Mouse (Mus musculus) intestine, embryonic 14.5 days (tissue): ENCODE results near the gene Sec31a. TPM values are rescaled to one million over a fixed set of nuclear protein-coding genes. Genes with fewer than 3 reads are reported as not detected.

Source experiments
- ATAC-seq: fragments of 200-750 bp; cut with Nextera tagmentation; replicated peaks from 2 replicates; pipeline ENCODE4 v1.8.0; 2017; ENCODE audit warnings: low read depth, moderate number of reproducible peaks, moderate TSS enrichment, moderate library complexity; ENCODE audit not compliant: low FRiP score, low TSS enrichment
- DNase-seq: peaks from one replicate; pipeline ENCODE4 v3.0.0-alpha.2; 2018; ENCODE audit warnings: low spot score
- H3K27ac ChIP-seq: fragments of 300-500 bp; sonication (generic); 2 replicates; pipeline ENCODE4 v1.5.1; 2014; ENCODE audit warnings: low read depth, mild to moderate bottlenecking, control low read depth
- H3K27me3 ChIP-seq: fragments of 300-500 bp; sonication (generic); replicated peaks from 2 replicates; pipeline ENCODE4 v1.6.1; 2014; ENCODE audit warnings: low read length, control low read depth; ENCODE audit not compliant: control insufficient read depth, insufficient read depth
- H3K36me3 ChIP-seq: fragments of 300-500 bp; sonication (generic); 2 replicates; pipeline ENCODE4 v1.6.1; 2014; ENCODE audit warnings: low read length, control low read depth; ENCODE audit not compliant: control insufficient read depth, insufficient read depth
- H3K4me1 ChIP-seq: fragments of 300-500 bp; sonication (generic); replicated peaks from 2 replicates; pipeline ENCODE4 v1.6.1; 2014; ENCODE audit warnings: low read length, control low read depth, mixed read lengths; ENCODE audit not compliant: control insufficient read depth, insufficient read depth
- H3K4me2 ChIP-seq: fragments of 300-500 bp; sonication (generic); 2 replicates; pipeline ENCODE4 v1.6.1; 2014; ENCODE audit warnings: low read length
- H3K4me3 ChIP-seq: fragments of 300-500 bp; sonication (generic); 2 replicates; pipeline ENCODE4 v1.5.1; 2014; ENCODE audit warnings: low read depth, low read length, control low read depth, mixed read lengths
- H3K9ac ChIP-seq: fragments of 300-500 bp; sonication (generic); 2 replicates; pipeline ENCODE4 v1.6.1; 2014; ENCODE audit warnings: mild to moderate bottlenecking, low read length
- H3K9me3 ChIP-seq: fragments of 300-500 bp; sonication (generic); 2 replicates; pipeline ENCODE4 v1.6.1; 2016; ENCODE audit warnings: low read length, control low read depth; ENCODE audit not compliant: control insufficient read depth
- WGBS: fragments of 180-500 bp; shearing (Covaris S2); extraction: QIAGEN DNeasy Blood & Tissue Kit; methylation state at CpG from one replicate; pipeline ENCODE4 v1.1.7; 2014; 5-methylcytosine and 5-hydroxymethylcytosine counted together
- polyA plus RNA-seq: library from polyadenylated mRNA; unstranded; fragments of >200 nt; fragmentation: Nextera tagmentation; extraction: Ambion mirVana; gene quantifications from 2 replicates; pipeline ENCODE4 v1.2.1, GENCODE M21; 2014

Sec31a gene
- polyA plus RNA-seq, 1 experiment from 2014 or later: 170 TPM

GRCm38 (mm10) chr5:100350907-100351456 lies 65.1 kb downstream of the Sec31a start:
- DNase-seq (no peak), ATAC-seq (peak; percentile 25; the same call in 1 of the 2 replicates)
- no peak overlapping the region for H3K27ac ChIP-seq
- no peak overlapping the region for H3K9ac ChIP-seq
- no peak overlapping the region for H3K4me3 ChIP-seq
- H3K4me2 ChIP-seq: no peak overlapping the region
- WGBS: 99% methylated on average over 8 of the region's 8 CpGs
- H3K4me1 ChIP-seq: peaks cover 4% of the 10 kb centered on the region
- H3K27me3 ChIP-seq: no peaks in the 10 kb centered on the region
- H3K9me3 ChIP-seq: no peaks in the 10 kb centered on the region
- H3K36me3 ChIP-seq: no peaks in the 10 kb centered on the region

GRCm38 (mm10) chr5:100349287-100350215 lies 66.5 kb downstream of the Sec31a start:
- no peak for ATAC-seq
- whole genome bisulfite sequencing: 70% methylated on average over 10 of the region's 10 CpGs
- Histone ChIP-seq H3K9me3 (no peaks in the 10 kb centered on the region), H3K4me2 (no peak overlapping the region), H3K36me3 (no peaks in the 10 kb centered on the region), H3K4me3 (no peak overlapping the region), H3K27ac (no peak overlapping the region), H3K9ac (no peak overlapping the region), H3K27me3 (no peaks in the 10 kb centered on the region), H3K4me1 (peaks cover 4% of the 10 kb centered on the region)
- no peak for DNase-seq

DNA sequence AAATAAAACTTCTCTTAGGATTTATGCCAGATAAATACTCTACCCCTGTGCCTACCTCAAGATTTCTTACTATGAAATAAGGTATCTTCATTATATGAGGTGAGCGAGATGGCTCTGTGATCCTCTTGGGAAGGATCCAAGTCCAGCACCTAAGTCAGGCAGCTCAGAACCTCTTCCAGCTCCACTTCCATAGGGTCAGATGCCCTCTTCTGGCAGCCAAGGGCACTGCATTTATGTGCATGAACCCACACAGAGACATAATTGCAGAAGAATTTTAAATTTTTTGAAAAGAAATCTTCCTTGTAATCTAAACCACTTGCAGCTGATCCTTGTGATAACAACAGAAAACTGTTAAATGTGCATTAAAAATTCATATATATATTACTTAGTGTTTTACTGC lies 70.9 kb downstream of the Sec31a start:
- no peak overlapping the region for H3K4me2 ChIP-seq
- WGBS: 91% methylated on average over 1 of the region's 1 CpGs
- no peaks in the 10 kb centered on the region for H3K4me1 ChIP-seq
- ATAC-seq: no peak
- no peaks in the 10 kb centered on the region for H3K36me3 ChIP-seq
- no peak overlapping the region for H3K4me3 ChIP-seq
- H3K27me3 ChIP-seq: no peaks in the 10 kb centered on the region
- no peak for DNase-seq
- no peak overlapping the region for H3K9ac ChIP-seq
- H3K27ac ChIP-seq: no peak overlapping the region
- H3K9me3 ChIP-seq: no peaks in the 10 kb centered on the region

DNA sequence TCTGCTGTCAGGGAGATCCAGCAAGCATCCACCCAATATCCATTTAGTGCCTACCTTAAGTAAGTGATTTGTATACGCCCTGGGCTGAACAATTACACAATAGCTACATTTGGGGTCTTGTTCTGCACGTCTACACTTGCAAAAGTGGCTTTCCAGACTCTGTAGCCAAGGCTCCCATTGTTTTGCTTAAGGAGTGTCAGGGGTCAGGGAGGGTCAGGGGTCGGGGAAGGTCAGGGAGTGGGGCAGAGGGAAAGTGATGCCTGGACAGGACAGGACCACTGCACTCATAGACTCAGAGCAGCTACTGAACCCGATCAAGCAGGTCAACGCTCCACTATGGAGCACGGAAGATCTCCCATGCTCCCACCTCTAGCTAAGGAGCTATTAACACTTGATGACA lies 72.9 kb downstream of the Sec31a start:
- Histone ChIP-seq H3K36me3 (no peaks in the 10 kb centered on the region), H3K4me1 (no peaks in the 10 kb centered on the region), H3K4me2 (no peak overlapping the region), H3K9me3 (no peaks in the 10 kb centered on the region), H3K9ac (no peak overlapping the region), H3K27ac (no peak overlapping the region), H3K4me3 (no peak overlapping the region), H3K27me3 (no peaks in the 10 kb centered on the region)
- ATAC-seq (no peak), DNase-seq (no peak)
- 40% methylated on average over 6 of the region's 6 CpGs for WGBS

- Histone ChIP-seq H3K4me1 (no peaks in the 10 kb centered on the region), H3K36me3 (no peaks in the 10 kb centered on the region), H3K9me3 (no peaks in the 10 kb centered on the region), H3K4me2 (no peak overlapping the region), H3K27ac (no peak overlapping the region), H3K9ac (no peak overlapping the region), H3K27me3 (no peaks in the 10 kb centered on the region), H3K4me3 (no peak overlapping the region)
- ATAC-seq: no peak
- WGBS: 83% methylated on average over 6 of the region's 6 CpGs
- no peak for DNase-seq
Observed at GRCm38 (mm10) chr5:100342422-100342821, 73.6 kb downstream of the Sec31a start.

- H3K9ac ChIP-seq: no peak overlapping the region
- no peaks in the 10 kb centered on the region for H3K27me3 ChIP-seq
- ATAC-seq (no peak), DNase-seq (no peak)
- WGBS: 86% methylated on average over 7 of the region's 7 CpGs
- H3K9me3 ChIP-seq: no peaks in the 10 kb centered on the region
- H3K4me2 ChIP-seq: no peak overlapping the region
- H3K4me1 ChIP-seq: no peaks in the 10 kb centered on the region
- H3K36me3 ChIP-seq: no peaks in the 10 kb centered on the region
- no peak overlapping the region for H3K27ac ChIP-seq
- no peak overlapping the region for H3K4me3 ChIP-seq
Observed at GRCm38 (mm10) chr5:100341042-100341441, 75.0 kb downstream of the Sec31a start.

DNA sequence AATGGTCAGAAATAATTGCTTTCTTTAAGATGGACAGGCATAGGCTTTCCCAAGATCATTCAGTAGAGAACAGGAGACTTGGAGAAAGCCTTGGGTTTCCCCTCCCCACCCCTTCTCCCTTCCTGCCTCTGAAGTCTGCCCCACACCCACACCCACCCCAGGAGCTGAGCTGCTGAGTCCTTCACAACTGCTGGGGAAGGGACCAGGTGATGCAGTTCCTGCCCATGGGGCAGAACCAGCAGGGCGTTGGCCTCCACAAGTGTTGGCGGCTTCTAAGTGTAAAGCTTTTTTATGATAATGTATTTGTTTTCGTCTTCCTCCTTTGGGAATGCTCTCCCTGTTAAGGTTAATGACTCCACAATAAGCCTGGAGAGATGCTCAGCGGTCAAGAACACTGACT lies 78.2 kb downstream of the Sec31a start:
- 86% methylated on average over 4 of the region's 4 CpGs for WGBS
- ATAC-seq (no peak), DNase-seq (no peak)
- no peak overlapping the region for H3K4me3 ChIP-seq
- no peak overlapping the region for H3K27ac ChIP-seq
- H3K9ac ChIP-seq: no peak overlapping the region
- no peaks in the 10 kb centered on the region for H3K4me1 ChIP-seq
- H3K36me3 ChIP-seq: no peaks in the 10 kb centered on the region
- no peaks in the 10 kb centered on the region for H3K27me3 ChIP-seq
- H3K9me3 ChIP-seq: no peaks in the 10 kb centered on the region
- H3K4me2 ChIP-seq: no peak overlapping the region

- Histone ChIP-seq H3K36me3 (no peaks in the 10 kb centered on the region), H3K27me3 (no peaks in the 10 kb centered on the region), H3K9me3 (no peaks in the 10 kb centered on the region), H3K27ac (no peak overlapping the region), H3K4me2 (no peak overlapping the region), H3K4me3 (no peak overlapping the region), H3K9ac (no peak overlapping the region), H3K4me1 (no peaks in the 10 kb centered on the region)
- ATAC-seq (no peak), DNase-seq (no peak)
- 76% methylated on average over 7 of the region's 7 CpGs for WGBS
Observed at GRCm38 (mm10) chr5:100336876-100337275, 79.2 kb downstream of the Sec31a start.
